Comparison of ENCODE assay signal across 32 mouse cellular contexts in genomic region chr1:65280461-65280860, GRCm38 (mm10). TPM values are rescaled to one million over a fixed set of nuclear protein-coding genes. Genes with fewer than 3 reads are reported as not detected.
DNase-seq lines count a peak whose midpoint lies in the region; ATAC-seq and TF ChIP-seq lines count a peak whose summit lies in the region.
"Had no signal": no experiment of that assay in that cellular context is flagged by ENCODE, and none has a peak within 500 bp of the region (broad histone marks: within the 10 kb centered on the region; RNA-seq: fewer than 3 reads in every experiment).

No protein-coding gene starts in this region.

- H3K27me3 ChIP-seq in forebrain, embryonic 14.5 days (replicated peaks; ENCODE audit: control insufficient read depth, insufficient read depth, low read length): no peaks in the 10 kb centered on the region
- no peaks in the 10 kb centered on the region for H3K27me3 ChIP-seq in forebrain, embryonic 12.5 days
- no peaks in the 10 kb centered on the region for H3K27me3 ChIP-seq in hindbrain, postnatal 0 days (ENCODE audit: insufficient read depth, low read length)
- H3K27me3 ChIP-seq in hindbrain, embryonic 13.5 days: no peaks in the 10 kb centered on the region
- H3K27me3 ChIP-seq in midbrain, embryonic 16.5 days (ENCODE audit: control insufficient read depth, insufficient read depth, low read depth, low read length): no peaks in the 10 kb centered on the region
- no peaks in the 10 kb centered on the region for H3K27me3 ChIP-seq in midbrain, embryonic 10.5 days (ENCODE audit: low read depth, poor library complexity, severe bottlenecking)
- no peaks in the 10 kb centered on the region for H3K27me3 ChIP-seq in stomach, postnatal 0 days (ENCODE audit: control insufficient read depth, insufficient read depth, low read length)
- H3K27me3 ChIP-seq: embryonic facial prominence, embryonic 12.5 days; embryonic facial prominence, embryonic 15.5 days; hindbrain, embryonic 12.5 days had no signal

- no peak overlapping the region for H3K27ac ChIP-seq in forebrain, embryonic 14.5 days (ENCODE audit: low read depth, low read length)
- no peak overlapping the region for H3K27ac ChIP-seq in forebrain, embryonic 12.5 days
- H3K27ac ChIP-seq in hindbrain, postnatal 0 days: no peak overlapping the region
- no peak overlapping the region for H3K27ac ChIP-seq in hindbrain, embryonic 13.5 days
- no peak overlapping the region for H3K27ac ChIP-seq in midbrain, embryonic 16.5 days (ENCODE audit: low read length)
- no peak overlapping the region for H3K27ac ChIP-seq in midbrain, embryonic 10.5 days (replicated peaks)
- H3K27ac ChIP-seq in stomach, postnatal 0 days (replicated peaks): no peak overlapping the region
- H3K27ac ChIP-seq: embryonic facial prominence, embryonic 12.5 days; embryonic facial prominence, embryonic 15.5 days; gastrocnemius, adult 2 months; hindbrain, embryonic 12.5 days had no signal

- TF ChIP-seq EP300 in stomach, postnatal 0 days (optimal IDR thresholded peaks at IDR 0.05): no peak

- no peaks in the 10 kb centered on the region for H3K36me3 ChIP-seq in forebrain, embryonic 14.5 days (ENCODE audit: control insufficient read depth, insufficient read depth, low read length)
- H3K36me3 ChIP-seq in forebrain, embryonic 12.5 days (replicated peaks): 0 out of 2 replicates have a peak, but pooled peaks cover 13% of the 10 kb centered on the region
- H3K36me3 ChIP-seq in hindbrain, postnatal 0 days (ENCODE audit: insufficient read depth, low read length): no peaks in the 10 kb centered on the region
- no peaks in the 10 kb centered on the region; the same call in none of the 2 replicates for H3K36me3 ChIP-seq in hindbrain, embryonic 13.5 days
- H3K36me3 ChIP-seq in midbrain, embryonic 16.5 days (ENCODE audit: control insufficient read depth, insufficient read depth, low read length): peaks cover 3% of the 10 kb centered on the region; the same call in 1 of the 2 replicates
- peaks cover 24% of the 10 kb centered on the region for H3K36me3 ChIP-seq in midbrain, embryonic 10.5 days
- H3K36me3 ChIP-seq in stomach, postnatal 0 days (ENCODE audit: control insufficient read depth, insufficient read depth, low read length): no peaks in the 10 kb centered on the region
- H3K36me3 ChIP-seq: embryonic facial prominence, embryonic 15.5 days had no signal

- ATAC-seq in forebrain, embryonic 14.5 days: no peak
- ATAC-seq in forebrain, embryonic 12.5 days (ENCODE audit: low FRiP score): no peak
- no peak for ATAC-seq in hindbrain, postnatal 0 days
- no peak for ATAC-seq in hindbrain, embryonic 13.5 days (ENCODE audit: low FRiP score)
- ATAC-seq in midbrain, embryonic 16.5 days: 0 out of 2 replicates have a peak, but pooled peaks have one; percentile 25
- no peak for ATAC-seq in stomach, postnatal 0 days (ENCODE audit: low FRiP score, low TSS enrichment)
- ATAC-seq: activated CD4-positive, CD25-positive, alpha-beta regulatory T cell, adult 4 months; hindbrain, embryonic 16.5 days; inflammation-experienced regulatory T-cells, adult 6 months had no signal

- DNase-seq in forebrain, embryonic 14.5 days (ENCODE audit: low spot score): peak; percentile 4
- DNase-seq in hindbrain, postnatal 0 days (ENCODE audit: low spot score): peak; percentile 9
- no peak for DNase-seq in midbrain, embryonic 10.5 days (ENCODE audit: low spot score)
- peak; percentile 47 for DNase-seq in brain, adult 2 months (ENCODE audit: low read depth, low spot score)
- DNase-seq in stomach, postnatal 0 days (ENCODE audit: low spot score): no peak
- DNase-seq: adrenal gland, adult 8-10 months; adrenal gland, postnatal 25 days; cerebellum, adult 11 months; cerebellum, adult 2 months; cerebellum, adult 9-11 months; cerebellum, postnatal 25 days; gastrocnemius, adult 2 months; gastrocnemius, postnatal 14 days; heart, adult 11 months had no signal

- no peak overlapping the region for H3K4me3 ChIP-seq in forebrain, embryonic 14.5 days (ENCODE audit: low read depth, low read length)
- no peak overlapping the region for H3K4me3 ChIP-seq in forebrain, embryonic 12.5 days (replicated peaks)
- H3K4me3 ChIP-seq in hindbrain, postnatal 0 days (ENCODE audit: low read length): no peak overlapping the region
- H3K4me3 ChIP-seq in hindbrain, embryonic 13.5 days: no peak overlapping the region
- H3K4me3 ChIP-seq in midbrain, embryonic 16.5 days (ENCODE audit: low read depth, low read length): no peak overlapping the region
- no peak overlapping the region for H3K4me3 ChIP-seq in midbrain, embryonic 10.5 days
- H3K4me3 ChIP-seq in stomach, postnatal 0 days (ENCODE audit: low read depth, low read length): no peak overlapping the region
- H3K4me3 ChIP-seq: embryonic facial prominence, embryonic 12.5 days; embryonic facial prominence, embryonic 15.5 days; gastrocnemius, adult 2 months; hindbrain, embryonic 12.5 days had no signal

- no peak overlapping the region for H3K9ac ChIP-seq in forebrain, embryonic 14.5 days (ENCODE audit: low read length)
- no peak overlapping the region for H3K9ac ChIP-seq in forebrain, embryonic 12.5 days
- H3K9ac ChIP-seq in hindbrain, postnatal 0 days (replicated peaks; ENCODE audit: low read length): no peak overlapping the region
- no peak overlapping the region for H3K9ac ChIP-seq in hindbrain, embryonic 13.5 days
- no peak overlapping the region for H3K9ac ChIP-seq in midbrain, embryonic 16.5 days (ENCODE audit: low read depth, low read length)
- no peak overlapping the region for H3K9ac ChIP-seq in stomach, postnatal 0 days (ENCODE audit: low read length)
- H3K9ac ChIP-seq: embryonic facial prominence, embryonic 12.5 days; embryonic facial prominence, embryonic 15.5 days; hindbrain, embryonic 12.5 days had no signal

- no peaks in the 10 kb centered on the region for H3K9me3 ChIP-seq in forebrain, embryonic 14.5 days (replicated peaks; ENCODE audit: control insufficient read depth, low read length)
- H3K9me3 ChIP-seq in forebrain, embryonic 12.5 days: no peaks in the 10 kb centered on the region
- H3K9me3 ChIP-seq in hindbrain, postnatal 0 days (ENCODE audit: low read length): no peaks in the 10 kb centered on the region
- H3K9me3 ChIP-seq in hindbrain, embryonic 13.5 days: no peaks in the 10 kb centered on the region
- H3K9me3 ChIP-seq in midbrain, embryonic 16.5 days (replicated peaks; ENCODE audit: control insufficient read depth, low read length, poor library complexity, severe bottlenecking): no peaks in the 10 kb centered on the region
- H3K9me3 ChIP-seq in midbrain, embryonic 10.5 days (replicated peaks): no peaks in the 10 kb centered on the region
- no peaks in the 10 kb centered on the region for H3K9me3 ChIP-seq in stomach, postnatal 0 days (ENCODE audit: control insufficient read depth, low read length)
- H3K9me3 ChIP-seq: embryonic facial prominence, embryonic 12.5 days; embryonic facial prominence, embryonic 15.5 days; hindbrain, embryonic 12.5 days had no signal

- H3K4me1 ChIP-seq in forebrain, embryonic 14.5 days (ENCODE audit: control insufficient read depth, insufficient read depth, low read length): no peaks in the 10 kb centered on the region
- no peaks in the 10 kb centered on the region for H3K4me1 ChIP-seq in forebrain, embryonic 12.5 days
- 0 out of 2 replicates have a peak, but pooled peaks cover 3% of the 10 kb centered on the region for H3K4me1 ChIP-seq in hindbrain, postnatal 0 days (ENCODE audit: insufficient read depth, low read length)
- H3K4me1 ChIP-seq in hindbrain, embryonic 13.5 days (replicated peaks): no peaks in the 10 kb centered on the region
- H3K4me1 ChIP-seq in midbrain, embryonic 16.5 days (ENCODE audit: control insufficient read depth, insufficient read depth, low read length): 0 out of 2 replicates have a peak, but pooled peaks cover 4% of the 10 kb centered on the region
- H3K4me1 ChIP-seq in midbrain, embryonic 10.5 days: peaks cover 11% of the 10 kb centered on the region; the same call in 1 of the 2 replicates
- no peaks in the 10 kb centered on the region for H3K4me1 ChIP-seq in stomach, postnatal 0 days (replicated peaks; ENCODE audit: control insufficient read depth, insufficient read depth)
- H3K4me1 ChIP-seq: embryonic facial prominence, embryonic 12.5 days; embryonic facial prominence, embryonic 15.5 days; hindbrain, embryonic 12.5 days had no signal

- TF ChIP-seq CTCF in hindbrain, postnatal 0 days (IDR thresholded peaks at IDR 0.05; ENCODE audit: low read depth): no peak
- no peak for TF ChIP-seq CTCF in stomach, postnatal 0 days (IDR thresholded peaks at IDR 0.05; ENCODE audit: low read depth)

- WGBS in forebrain, embryonic 14.5 days: 78% methylated on average over 3 of the region's 3 CpGs
- 78% methylated on average over 3 of the region's 3 CpGs for WGBS in forebrain, embryonic 12.5 days
- 53% methylated on average over 3 of the region's 3 CpGs for WGBS in hindbrain, postnatal 0 days
- 69% methylated on average over 3 of the region's 3 CpGs for WGBS in hindbrain, embryonic 13.5 days
- 37% methylated on average over 3 of the region's 3 CpGs for WGBS in midbrain, embryonic 16.5 days
- WGBS in midbrain, embryonic 10.5 days: 57% methylated on average over 3 of the region's 3 CpGs
- WGBS in stomach, postnatal 0 days: 77% methylated on average over 3 of the region's 3 CpGs

- H3K4me2 ChIP-seq in forebrain, embryonic 14.5 days (ENCODE audit: low read length): no peak overlapping the region
- H3K4me2 ChIP-seq in forebrain, embryonic 12.5 days: no peak overlapping the region
- H3K4me2 ChIP-seq in hindbrain, postnatal 0 days (ENCODE audit: low read depth, low read length): no peak overlapping the region
- no peak overlapping the region for H3K4me2 ChIP-seq in hindbrain, embryonic 13.5 days
- no peak overlapping the region for H3K4me2 ChIP-seq in midbrain, embryonic 16.5 days (ENCODE audit: low read length)
- no peak overlapping the region for H3K4me2 ChIP-seq in stomach, postnatal 0 days (replicated peaks; ENCODE audit: low read depth)
- H3K4me2 ChIP-seq: embryonic facial prominence, embryonic 12.5 days; embryonic facial prominence, embryonic 15.5 days; heart, embryonic 11.5 days; hindbrain, embryonic 12.5 days had no signal

RNA-seq across cellular contexts. Expression of gene Pth2r, which starts 1.4 kb away (rescaled TPM):
- polyA plus RNA-seq in forebrain, embryonic 14.5 days (2014; fragmentation: Nextera tagmentation; extraction: Ambion mirVana): 0.84 and 1.0 TPM in 2 replicates
- polyA plus RNA-seq in forebrain, embryonic 12.5 days (2016; fragmentation: Nextera tagmentation; extraction: Ambion mirVana): 0.28 and 0.40 TPM in 2 replicates
- total RNA-seq in hindbrain, postnatal 0 days (2014; rRNA removed): 0.79 and 3.0 TPM in 2 replicates
- polyA plus RNA-seq in hindbrain, postnatal 0 days (2015; fragmentation: Nextera tagmentation; extraction: Ambion mirVana): 1.8 and 1.9 TPM in 2 replicates
- 1.6 and 2.3 TPM in 2 replicates for polyA plus RNA-seq in hindbrain, embryonic 13.5 days (2015; fragmentation: Nextera tagmentation; extraction: Ambion mirVana)
- 2.2 and 2.5 TPM in 2 replicates for polyA plus RNA-seq in midbrain, embryonic 16.5 days (2015; fragmentation: Nextera tagmentation; extraction: Ambion mirVana)
- 0.10 and 0.25 TPM in 2 replicates for polyA plus RNA-seq in midbrain, embryonic 10.5 days (2016; fragmentation: Nextera tagmentation; extraction: Ambion mirVana)
- polyA plus RNA-seq in stomach, postnatal 0 days (2015; fragmentation: Nextera tagmentation; extraction: Ambion mirVana): not detected in 2 replicates
- total RNA-seq: adrenal gland, adult 8-10 months; adrenal gland, postnatal 25 days; common myeloid progenitor, adult 5-6 weeks; gastrocnemius, adult 2 months; gastrocnemius, postnatal 14 days; gastrocnemius, postnatal 4 days; heart, adult 8-10 months; heart, postnatal 25 days; hematopoietic stem cell, adult 5-6 weeks had no signal
- polyA plus RNA-seq: activated CD4-positive, CD25-positive, alpha-beta regulatory T cell, adult 4 months; forebrain, embryonic 11.5 days; heart, embryonic 14.5 days; heart, postnatal 0 days; inflammation-experienced regulatory T-cells, adult 6 months had no signal

Comparison
In these comparisons a context has a peak if more than half of its experiments do, and no peak if none do; other contexts are left out.
1. DNase-seq: peak in forebrain, embryonic 14.5 days (single experiment), hindbrain, postnatal 0 days (single experiment) and brain, adult 2 months (single experiment); none in midbrain, embryonic 10.5 days (single experiment) and stomach, postnatal 0 days (single experiment).